Mouse (Mus musculus) B cell, adult 2 months (primary cell): ENCODE results near the gene Olfr1208.

Experiments
- DNase-seq, 2 experiments: peaks; one replicate each; pipeline ENCODE4 v3.0.0; 2022

Gene Olfr1208

GRCm38 (mm10) chr2:88902211-88902610 is at the start of gene Olfr1208:
Gene Olfr1208, minus strand, starts transcription at chr2:88902311.
- DNase-seq = no peak

GRCm38 (mm10) chr2:88938011-88938410 is 35.9 kb upstream of the Olfr1208 start, which contains the start of gene Olfr1211:
Gene Olfr1211, minus strand, starts transcription at chr2:88938111.
- no peak for DNase-seq

- DNase-seq = no peak
Measured at GRCm38 (mm10) chr2:88915057-88915456, 12.9 kb upstream of the Olfr1208 start, which contains the start of gene Olfr1209. Gene Olfr1209, minus strand, starts transcription at chr2:88915157.

GRCm38 (mm10) chr2:88862931-88863330 is 39.2 kb downstream of the Olfr1208 start, which contains the start of gene Olfr1206:
Gene Olfr1206, plus strand, starts transcription at chr2:88863231.
- no peak for DNase-seq

GRCm38 (mm10) chr2:88848992-88849391 is 53.1 kb downstream of the Olfr1208 start, which contains the start of gene Olfr1204:
Gene Olfr1204, plus strand, starts transcription at chr2:88849292.
- DNase-seq = no peak
